Mouse (Mus musculus): ENCODE results near the gene Ccin. TPM values are rescaled to one million over a fixed set of nuclear protein-coding genes. Genes with fewer than 3 reads are reported as not detected.
A peak's percentile ranks its signal among the peaks of the same experiment; 100 is the strongest.

Ccin gene
- total RNA-seq, 1 experiment: 0.80 TPM

DNA sequence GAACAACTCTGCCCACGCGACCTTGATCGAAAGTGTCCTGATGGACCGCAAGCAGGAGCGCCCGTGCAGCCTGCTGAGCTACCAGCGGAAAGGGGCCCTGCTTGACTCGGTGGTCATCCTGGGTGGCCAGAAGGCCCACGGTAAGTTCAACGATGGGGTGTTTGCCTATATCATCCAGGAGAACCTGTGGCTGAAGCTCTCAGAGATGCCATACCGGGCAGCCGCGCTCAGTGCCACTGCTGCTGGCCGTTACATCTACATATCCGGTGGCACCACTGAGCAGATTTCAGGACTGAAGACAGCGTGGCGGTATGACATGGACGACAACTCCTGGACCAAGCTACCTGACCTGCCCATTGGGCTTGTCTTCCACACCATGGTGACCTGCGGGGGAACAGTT, 1.0 kb downstream of the Ccin start:
- Histone ChIP-seq H3K9ac (ENCODE audit: insufficient read depth, low read depth, low read length, poor library complexity, severe bottlenecking) (no peak overlapping the region), H3K36me3 (ENCODE audit: control insufficient read depth, insufficient read depth, low read length, poor library complexity, severe bottlenecking) (no peaks in the 10 kb centered on the region), H3K4me1 (ENCODE audit: control insufficient read depth in 2 of 2, insufficient read depth in 2 of 2, low read length in 2 of 2, poor library complexity in 1 of 2) (peaks cover 0 to 7% of the 10 kb centered on the region in 2 experiments; a peak in 2 of 4 replicates), H3K4me3 (ENCODE audit: insufficient read depth in 1 of 2, low read depth in 1 of 2, low read length in 2 of 2, poor library complexity in 1 of 2, severe bottlenecking in 1 of 2) (peak overlapping the region in 1 of 2 experiments; percentile 29; a peak in 1 of 4 replicates), H3K9me3 (ENCODE audit: control insufficient read depth, insufficient read depth, low read depth, low read length) (no peaks in the 10 kb centered on the region), H3K27ac (ENCODE audit: insufficient read depth, low read depth, low read length, poor library complexity, severe bottlenecking) (no peak overlapping the region)
- in situ Hi-C loops (cut with MboI; ENCODE audit: low sequenced_read_pairs in 2 of 2, unreplicated experiment in 2 of 2): loop anchor here in 1 of 2 experiments (5.0 kb wide), 1 partner anchor 57 kb away; no protein-coding TSS in a partner anchor
- DNase-seq (ENCODE audit: low read depth, low spot score): no peak
- TF ChIP-seq MAFK (IDR thresholded peaks at IDR 0.05; ENCODE audit: insufficient read depth, low read depth, low read length): no peak
- TF ChIP-seq CHD2 (IDR thresholded peaks at IDR 0.05; ENCODE audit: low read depth, low read length): no peak
- TF ChIP-seq HCFC1 (IDR thresholded peaks at IDR 0.05; ENCODE audit: borderline replicate concordance, insufficient read depth, low read length): no peak
- no peak for TF ChIP-seq ZNF384 (IDR thresholded peaks at IDR 0.05; ENCODE audit: low read depth, low read length)
- TF ChIP-seq ZC3H11A (IDR thresholded peaks at IDR 0.05; ENCODE audit: borderline replicate concordance, low read depth, low read length): no peak

DNA sequence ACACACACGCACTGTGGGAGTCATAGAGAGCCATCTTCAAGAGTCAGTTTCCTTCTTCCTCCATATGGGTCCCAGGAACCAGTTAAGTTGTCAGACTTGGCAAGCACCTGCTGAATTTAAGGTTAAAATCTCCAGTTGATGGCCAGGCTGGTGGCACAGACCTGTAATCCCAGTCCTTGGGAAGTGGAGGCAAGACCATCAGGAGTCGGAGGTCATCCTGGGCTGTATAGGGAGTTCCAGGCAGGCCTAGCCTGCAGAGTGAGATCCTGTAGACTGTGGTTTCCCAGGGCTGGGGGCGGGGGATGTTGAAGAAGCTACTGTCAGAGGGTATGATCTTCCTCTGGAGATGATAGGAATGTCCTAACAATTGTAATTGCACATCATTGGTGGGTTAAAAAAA, 5.7 kb downstream of the Ccin start:
- no peak for DNase-seq (ENCODE audit: low read depth, low spot score)

DNA sequence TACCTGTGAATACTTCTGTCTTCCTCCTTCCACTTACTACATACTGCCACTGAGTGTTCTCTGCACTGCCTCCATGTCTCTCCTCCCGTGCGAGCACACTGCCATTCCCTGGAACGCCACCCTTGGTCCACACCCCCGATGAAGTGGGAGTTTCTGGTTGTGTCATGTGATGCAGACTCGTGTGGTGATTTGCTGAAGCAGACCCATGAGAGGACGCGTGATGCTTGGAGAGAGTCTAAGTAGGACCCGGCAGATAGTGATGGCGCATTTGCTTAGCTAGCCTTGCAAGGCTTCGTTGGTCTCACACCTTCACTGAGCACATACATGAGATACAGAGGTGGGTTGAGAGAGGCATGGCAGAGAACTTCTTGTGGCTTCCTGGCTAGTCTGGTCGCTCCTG, 9.8 kb downstream of the Ccin start:
- peaks cover 4 to 6% of the 10 kb centered on the region in 2 experiments; a peak in 2 of 4 replicates for H3K4me1 ChIP-seq (ENCODE audit: control insufficient read depth in 2 of 2, insufficient read depth in 2 of 2, low read length in 2 of 2, poor library complexity in 1 of 2)
- in situ Hi-C loops (cut with MboI; ENCODE audit: low sequenced_read_pairs in 2 of 2, unreplicated experiment in 2 of 2): no loop called here
- H3K9me3 ChIP-seq (ENCODE audit: control insufficient read depth, insufficient read depth, low read depth, low read length): no peaks in the 10 kb centered on the region
- peak overlapping the region; percentile 70 to 91 for H3K4me3 ChIP-seq (ENCODE audit: insufficient read depth in 1 of 2, low read depth in 1 of 2, low read length in 2 of 2, poor library complexity in 1 of 2, severe bottlenecking in 1 of 2)
- peak; percentile 68 for DNase-seq (ENCODE audit: low read depth, low spot score)
- no peaks in the 10 kb centered on the region for H3K36me3 ChIP-seq (ENCODE audit: control insufficient read depth, insufficient read depth, low read length, poor library complexity, severe bottlenecking)
- TF ChIP-seq MAFK (IDR thresholded peaks at IDR 0.05; ENCODE audit: insufficient read depth, low read depth, low read length) (peak; percentile 73), HCFC1 (IDR thresholded peaks at IDR 0.05; ENCODE audit: borderline replicate concordance, insufficient read depth, low read length) (no peak), ZC3H11A (IDR thresholded peaks at IDR 0.05; ENCODE audit: borderline replicate concordance, low read depth, low read length) (no peak)
- H3K27ac ChIP-seq (ENCODE audit: insufficient read depth, low read depth, low read length, poor library complexity, severe bottlenecking): 0 out of 2 replicates have a peak overlapping the region, but pooled peaks have one; percentile 20
- H3K9ac ChIP-seq (ENCODE audit: insufficient read depth, low read depth, low read length, poor library complexity, severe bottlenecking): peak overlapping the region; percentile 78

More for the DNA sequence above, 5.7 kb downstream of the Ccin start:
- Histone ChIP-seq H3K4me3 (ENCODE audit: insufficient read depth in 1 of 2, low read depth in 1 of 2, low read length in 2 of 2, poor library complexity in 1 of 2, severe bottlenecking in 1 of 2) (no peak overlapping the region), H3K9ac (ENCODE audit: insufficient read depth, low read depth, low read length, poor library complexity, severe bottlenecking) (no peak overlapping the region), H3K9me3 (ENCODE audit: control insufficient read depth, insufficient read depth, low read depth, low read length) (no peaks in the 10 kb centered on the region), H3K36me3 (ENCODE audit: control insufficient read depth, insufficient read depth, low read length, poor library complexity, severe bottlenecking) (no peaks in the 10 kb centered on the region), H3K27ac (ENCODE audit: insufficient read depth, low read depth, low read length, poor library complexity, severe bottlenecking) (no peak overlapping the region), H3K4me1 (ENCODE audit: control insufficient read depth in 2 of 2, insufficient read depth in 2 of 2, low read length in 2 of 2, poor library complexity in 1 of 2) (peaks cover 4 to 5% of the 10 kb centered on the region in 2 experiments; a peak in 1 of 4 replicates)
- TF ChIP-seq CHD2 (IDR thresholded peaks at IDR 0.05; ENCODE audit: low read depth, low read length): no peak
- TF ChIP-seq ZC3H11A (IDR thresholded peaks at IDR 0.05; ENCODE audit: borderline replicate concordance, low read depth, low read length): no peak
- TF ChIP-seq MAFK (IDR thresholded peaks at IDR 0.05; ENCODE audit: insufficient read depth, low read depth, low read length): no peak
- no peak for TF ChIP-seq HCFC1 (IDR thresholded peaks at IDR 0.05; ENCODE audit: borderline replicate concordance, insufficient read depth, low read length)
- TF ChIP-seq ZNF384 (IDR thresholded peaks at IDR 0.05; ENCODE audit: low read depth, low read length): no peak
- in situ Hi-C loops (cut with MboI; ENCODE audit: low sequenced_read_pairs in 2 of 2, unreplicated experiment in 2 of 2): no loop called here

DNA sequence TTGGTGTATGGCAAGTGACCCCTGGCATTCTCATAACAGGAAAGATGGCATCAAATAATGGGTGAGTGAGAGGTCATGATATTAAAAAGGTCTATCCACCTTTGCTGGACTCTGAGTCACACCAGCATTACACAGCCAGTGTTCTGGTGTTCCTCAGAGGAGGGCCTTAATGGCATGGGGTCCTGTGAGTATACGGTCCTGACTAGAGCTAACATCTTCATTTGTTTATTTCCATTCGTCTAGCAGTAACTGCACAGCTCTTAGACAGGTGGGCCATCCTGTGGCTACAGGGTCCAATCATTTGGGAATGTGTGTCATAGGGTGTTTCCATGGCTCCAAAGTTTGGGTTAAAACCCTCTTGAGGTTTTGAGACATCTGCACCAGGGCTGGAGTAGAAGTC, 11.1 kb downstream of the Ccin start:
- Histone ChIP-seq H3K27ac (ENCODE audit: insufficient read depth, low read depth, low read length, poor library complexity, severe bottlenecking) (no peak overlapping the region), H3K4me1 (ENCODE audit: control insufficient read depth in 2 of 2, insufficient read depth in 2 of 2, low read length in 2 of 2, poor library complexity in 1 of 2) (peaks cover 4 to 6% of the 10 kb centered on the region in 2 experiments; a peak in 2 of 4 replicates), H3K4me3 (ENCODE audit: insufficient read depth in 1 of 2, low read depth in 1 of 2, low read length in 2 of 2, poor library complexity in 1 of 2, severe bottlenecking in 1 of 2) (no peak overlapping the region), H3K9ac (ENCODE audit: insufficient read depth, low read depth, low read length, poor library complexity, severe bottlenecking) (no peak overlapping the region), H3K9me3 (ENCODE audit: control insufficient read depth, insufficient read depth, low read depth, low read length) (no peaks in the 10 kb centered on the region), H3K36me3 (ENCODE audit: control insufficient read depth, insufficient read depth, low read length, poor library complexity, severe bottlenecking) (no peaks in the 10 kb centered on the region)
- DNase-seq (ENCODE audit: low read depth, low spot score): no peak
- TF ChIP-seq CHD2 (IDR thresholded peaks at IDR 0.05; ENCODE audit: low read depth, low read length) (no peak), ZNF384 (IDR thresholded peaks at IDR 0.05; ENCODE audit: low read depth, low read length) (no peak), ZC3H11A (IDR thresholded peaks at IDR 0.05; ENCODE audit: borderline replicate concordance, low read depth, low read length) (no peak), MAFK (IDR thresholded peaks at IDR 0.05; ENCODE audit: insufficient read depth, low read depth, low read length) (no peak), HCFC1 (IDR thresholded peaks at IDR 0.05; ENCODE audit: borderline replicate concordance, insufficient read depth, low read length) (no peak)
- in situ Hi-C loops (cut with MboI; ENCODE audit: low sequenced_read_pairs in 2 of 2, unreplicated experiment in 2 of 2): no loop called here

Data from ES-E14 (cell line).